Mouse (Mus musculus): ENCODE measurements around the gene Gm45799. TPM values are rescaled to one million over a fixed set of nuclear protein-coding genes. Genes with fewer than 3 reads are reported as not detected.

The Gm45799 gene
- 6.9 and 14.7 TPM in 2 replicates for polyA plus RNA-seq (2015; fragmentation: Nextera tagmentation; extraction: Ambion mirVana)

DNA sequence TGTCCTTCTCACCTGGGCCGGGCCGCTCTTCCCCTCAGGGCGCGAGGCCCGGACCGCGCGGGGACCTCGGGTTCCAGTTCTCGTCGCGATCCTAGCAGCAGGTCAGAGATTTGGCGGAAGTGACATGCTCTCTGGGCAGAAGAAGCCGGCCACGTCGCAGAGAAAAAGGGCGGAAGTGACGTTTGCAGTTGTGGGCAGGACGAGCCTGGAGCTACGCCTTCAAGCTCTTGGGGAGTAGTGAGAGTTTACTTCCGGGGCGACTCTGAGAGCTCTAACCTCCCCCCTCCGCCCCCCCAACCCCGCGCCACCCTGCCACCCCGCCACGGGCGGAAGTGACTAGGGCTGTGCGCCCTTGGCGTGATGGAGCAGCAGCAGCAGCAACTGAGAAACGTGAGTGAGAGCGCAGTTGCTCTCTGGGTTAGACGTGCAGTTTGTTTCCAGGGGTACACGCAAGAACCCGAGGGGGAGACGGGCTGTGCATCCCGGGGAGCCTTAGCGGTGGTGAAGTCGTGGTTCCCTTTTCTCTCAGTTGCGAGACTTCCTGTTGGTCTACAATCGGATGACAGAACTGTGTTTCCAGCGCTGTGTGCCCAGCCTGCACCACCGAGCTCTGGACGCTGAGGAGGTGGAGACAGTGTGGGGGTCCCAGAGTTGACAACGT is at the start of gene Gm45799, which contains the start of gene Arfip2:
Gm45799 (plus strand) TSS at position 320 of the 661 bp plus-strand sequence.
Arfip2 (minus strand) TSS at position 184 of the 661 bp plus-strand sequence.
- Histone ChIP-seq H3K27me3 (no peaks in the 10 kb centered on the region), H3K36me3 (peaks cover 28% of the 10 kb centered on the region), H3K4me2 (replicated peaks) (peak within 1 kb of the TSS; percentile 93), H3K4me1 (peaks cover 24% of the 10 kb centered on the region), H3K27ac (replicated peaks) (peak within 1 kb of the TSS; percentile 80), H3K9ac (replicated peaks) (peak within 1 kb of the TSS; percentile 79), H3K4me3 (peak within 1 kb of the TSS; percentile 55), H3K9me3 (no peaks in the 10 kb centered on the region)
- under 1% methylated on average over 45 of the region's 45 CpGs for WGBS
- peak; percentile 96 for ATAC-seq (replicated peaks)

GRCm38 (mm10) chr7:105602860-105603623 is 37.3 kb upstream of the Gm45799 start:
- WGBS = 35% methylated on average over 9 of the region's 9 CpGs
- Histone ChIP-seq H3K4me3 (no peak overlapping the region), H3K4me2 (replicated peaks) (no peak overlapping the region), H3K4me1 (no peaks in the 10 kb centered on the region), H3K9ac (replicated peaks) (no peak overlapping the region), H3K36me3 (no peaks in the 10 kb centered on the region), H3K27ac (replicated peaks) (no peak overlapping the region), H3K9me3 (no peaks in the 10 kb centered on the region), H3K27me3 (no peaks in the 10 kb centered on the region)
- ATAC-seq (replicated peaks) = 0 out of 2 replicates have a peak, but pooled peaks have one; percentile 41

DNA sequence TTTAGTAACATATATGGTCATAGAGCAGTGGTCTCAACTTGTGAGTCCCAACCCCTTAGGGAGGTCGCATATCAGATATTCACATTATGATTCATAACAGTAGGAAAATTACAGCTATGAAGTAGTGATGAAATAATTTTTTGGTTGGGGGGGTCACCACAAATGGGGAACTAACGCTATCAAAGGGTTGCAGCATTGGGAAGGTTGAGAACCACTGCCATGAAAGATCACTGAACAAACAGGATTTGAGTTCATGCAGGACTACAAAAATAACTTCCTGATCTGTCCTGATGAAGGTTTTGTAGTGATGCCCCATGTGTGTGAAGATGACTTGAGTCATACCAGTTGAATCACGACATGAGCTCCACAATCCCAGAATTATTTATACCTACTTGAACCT is 31.9 kb upstream of the Gm45799 start:
- 86% methylated on average over 3 of the region's 3 CpGs for WGBS
- H3K9me3 ChIP-seq = no peaks in the 10 kb centered on the region
- H3K9ac ChIP-seq (replicated peaks) = no peak overlapping the region
- no peaks in the 10 kb centered on the region for H3K27me3 ChIP-seq
- H3K4me3 ChIP-seq = no peak overlapping the region
- no peak for ATAC-seq (replicated peaks)
- peaks cover 38% of the 10 kb centered on the region for H3K36me3 ChIP-seq
- H3K4me1 ChIP-seq = no peaks in the 10 kb centered on the region
- no peak overlapping the region for H3K4me2 ChIP-seq (replicated peaks)
- H3K27ac ChIP-seq (replicated peaks) = no peak overlapping the region

DNA sequence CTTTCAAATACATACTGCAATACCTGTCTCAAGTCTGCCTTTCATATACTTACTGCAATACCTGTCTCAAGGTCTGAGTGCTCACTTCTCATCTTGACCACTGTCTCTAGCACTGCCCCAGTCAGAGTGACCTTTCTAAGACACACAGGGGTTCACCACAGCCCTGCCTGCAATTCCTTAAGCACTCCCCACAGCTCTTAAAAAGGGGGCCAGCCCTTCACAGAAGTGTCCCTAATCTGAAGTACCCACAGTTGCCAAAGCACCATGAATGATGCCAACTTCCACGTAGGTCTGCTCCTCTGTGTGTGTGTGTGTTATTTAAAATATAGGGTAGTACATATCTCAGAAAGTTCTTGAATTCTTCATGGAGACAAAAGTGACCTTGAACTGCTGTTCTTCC is 28.6 kb upstream of the Gm45799 start:
- Histone ChIP-seq H3K4me3 (no peak overlapping the region), H3K27ac (replicated peaks) (no peak overlapping the region), H3K4me1 (no peaks in the 10 kb centered on the region), H3K27me3 (no peaks in the 10 kb centered on the region), H3K9ac (replicated peaks) (no peak overlapping the region), H3K4me2 (replicated peaks) (no peak overlapping the region), H3K9me3 (no peaks in the 10 kb centered on the region), H3K36me3 (peaks cover 70% of the 10 kb centered on the region)
- ATAC-seq (replicated peaks) = no peak
- 87% methylated on average over 1 of the region's 1 CpGs for WGBS

DNA sequence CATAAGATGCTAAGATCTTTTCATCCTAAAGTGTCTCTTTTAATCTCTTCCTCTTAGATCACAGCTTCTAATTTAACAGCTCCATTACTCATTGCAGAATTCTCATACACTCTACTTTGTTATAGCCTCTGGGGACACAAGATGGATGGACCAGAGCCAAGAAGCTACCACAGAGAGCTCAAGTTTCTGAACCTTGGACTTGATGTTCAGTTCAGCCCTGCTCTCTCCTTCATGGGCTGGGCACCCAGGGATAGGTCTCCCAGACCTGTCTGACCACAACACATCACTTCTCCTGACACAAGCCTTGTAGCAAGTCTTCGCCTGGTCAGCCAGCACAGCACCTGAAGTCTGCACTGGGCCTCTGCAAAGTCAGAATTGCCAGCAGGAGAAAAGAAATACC is 26.0 kb upstream of the Gm45799 start:
- 96% methylated on average over 1 of the region's 1 CpGs for WGBS

GRCm38 (mm10) chr7:105615720-105616119 is 24.6 kb upstream of the Gm45799 start:
- Histone ChIP-seq H3K4me1 (no peaks in the 10 kb centered on the region), H3K9me3 (no peaks in the 10 kb centered on the region), H3K36me3 (peaks cover 99% of the 10 kb centered on the region), H3K4me2 (replicated peaks) (no peak overlapping the region), H3K9ac (replicated peaks) (no peak overlapping the region), H3K4me3 (no peak overlapping the region), H3K27me3 (no peaks in the 10 kb centered on the region), H3K27ac (replicated peaks) (no peak overlapping the region)
- 86% methylated on average over 1 of the region's 1 CpGs for WGBS
- no peak for ATAC-seq (replicated peaks)

More for the DNA sequence above, 26.0 kb upstream of the Gm45799 start:
- Histone ChIP-seq H3K9ac (replicated peaks) (no peak overlapping the region), H3K4me1 (no peaks in the 10 kb centered on the region), H3K4me2 (replicated peaks) (no peak overlapping the region), H3K27ac (replicated peaks) (no peak overlapping the region), H3K27me3 (no peaks in the 10 kb centered on the region), H3K4me3 (no peak overlapping the region), H3K36me3 (peaks cover 96% of the 10 kb centered on the region), H3K9me3 (no peaks in the 10 kb centered on the region)
- no peak for ATAC-seq (replicated peaks)

- no peak overlapping the region for H3K27ac ChIP-seq (replicated peaks)
- H3K27me3 ChIP-seq = no peaks in the 10 kb centered on the region
- ATAC-seq (replicated peaks) = no peak
- 93% methylated on average over 6 of the region's 6 CpGs for WGBS
- peaks cover 99% of the 10 kb centered on the region for H3K36me3 ChIP-seq
- no peak overlapping the region for H3K4me3 ChIP-seq
- H3K9ac ChIP-seq (replicated peaks) = no peak overlapping the region
- H3K9me3 ChIP-seq = no peaks in the 10 kb centered on the region
- H3K4me1 ChIP-seq = no peaks in the 10 kb centered on the region
- no peak overlapping the region for H3K4me2 ChIP-seq (replicated peaks)
Observed at GRCm38 (mm10) chr7:105616561-105616960, 23.8 kb upstream of the Gm45799 start.

GRCm38 (mm10) chr7:105617810-105618209 is 22.5 kb upstream of the Gm45799 start:
- no peak for ATAC-seq (replicated peaks)
- H3K9ac ChIP-seq (replicated peaks) = no peak overlapping the region
- H3K4me1 ChIP-seq = no peaks in the 10 kb centered on the region
- no peaks in the 10 kb centered on the region for H3K9me3 ChIP-seq
- no peak overlapping the region for H3K4me2 ChIP-seq (replicated peaks)
- no peak overlapping the region for H3K27ac ChIP-seq (replicated peaks)
- H3K4me3 ChIP-seq = no peak overlapping the region
- H3K27me3 ChIP-seq = no peaks in the 10 kb centered on the region
- WGBS = 96% methylated on average over 22 of the region's 22 CpGs
- peaks cover 99% of the 10 kb centered on the region for H3K36me3 ChIP-seq

GRCm38 (mm10) chr7:105619701-105620100 is 20.7 kb upstream of the Gm45799 start:
- Histone ChIP-seq H3K27ac (replicated peaks) (no peak overlapping the region), H3K36me3 (peaks cover 95% of the 10 kb centered on the region), H3K4me1 (no peaks in the 10 kb centered on the region), H3K9me3 (no peaks in the 10 kb centered on the region), H3K4me3 (no peak overlapping the region), H3K4me2 (replicated peaks) (no peak overlapping the region), H3K9ac (replicated peaks) (no peak overlapping the region), H3K27me3 (no peaks in the 10 kb centered on the region)
- ATAC-seq (replicated peaks) = no peak
- WGBS = 78% methylated on average over 3 of the region's 3 CpGs

DNA sequence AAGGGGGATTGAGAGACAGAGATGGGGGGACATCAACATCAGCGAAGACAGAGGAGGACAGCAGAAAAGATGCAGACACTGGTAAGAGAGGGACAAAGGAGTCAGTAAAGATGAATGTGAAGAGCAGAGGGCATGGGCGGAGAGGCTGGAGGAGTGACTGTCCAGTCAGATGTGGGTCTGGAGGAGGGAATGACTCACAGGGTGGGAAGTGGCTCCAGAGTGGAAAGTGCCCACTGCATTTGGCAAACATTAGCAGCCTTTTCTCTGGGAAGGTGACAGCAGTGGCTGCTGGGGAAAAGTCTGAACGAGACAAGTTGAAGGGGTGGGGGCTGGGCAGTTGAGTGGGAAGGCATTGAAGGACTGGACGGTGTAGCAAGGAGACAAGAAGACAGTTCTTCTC is 19.3 kb upstream of the Gm45799 start:
- 83% methylated on average over 4 of the region's 4 CpGs for WGBS
- ATAC-seq (replicated peaks) = no peak
- H3K36me3 ChIP-seq = peaks cover 88% of the 10 kb centered on the region

DNA sequence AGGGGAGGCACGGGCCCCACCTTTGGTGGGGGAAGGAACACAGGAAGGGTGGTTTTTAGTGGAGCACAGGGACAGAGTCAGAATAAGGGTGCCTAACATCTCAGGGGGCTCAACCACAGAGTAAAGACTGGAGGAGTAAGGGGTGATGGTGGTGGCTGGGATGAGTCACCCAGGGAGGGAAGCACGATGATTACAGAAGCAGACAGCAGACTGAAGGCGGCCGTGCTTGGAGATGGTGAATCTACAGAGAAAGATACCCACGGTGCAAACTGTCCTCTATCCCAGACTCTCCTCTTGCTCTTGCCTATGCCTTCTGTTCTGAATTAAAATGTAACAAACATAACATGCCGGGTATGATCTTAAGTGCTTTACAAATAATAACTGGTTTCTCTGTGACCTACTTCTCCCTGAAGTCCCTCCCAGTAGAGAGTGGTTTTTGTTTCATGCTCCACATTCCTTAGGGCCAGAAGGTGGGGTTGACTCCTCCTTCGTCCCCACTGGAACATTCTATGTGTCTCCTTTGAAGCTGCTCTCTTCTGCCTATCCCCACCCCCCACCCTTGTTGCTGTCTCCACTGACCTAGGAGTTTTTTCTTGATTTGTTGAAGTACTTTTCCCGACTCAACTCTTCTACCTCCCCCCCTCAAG is 18.6 kb upstream of the Gm45799 start:
- Histone ChIP-seq H3K27me3 (no peaks in the 10 kb centered on the region), H3K27ac (replicated peaks) (no peak overlapping the region), H3K36me3 (peaks cover 81% of the 10 kb centered on the region), H3K9ac (replicated peaks) (no peak overlapping the region), H3K4me1 (no peaks in the 10 kb centered on the region), H3K4me3 (no peak overlapping the region), H3K9me3 (no peaks in the 10 kb centered on the region), H3K4me2 (replicated peaks) (no peak overlapping the region)
- no peak for ATAC-seq (replicated peaks)
- WGBS = 83% methylated on average over 8 of the region's 8 CpGs

More for the DNA sequence above, 19.3 kb upstream of the Gm45799 start:
- H3K4me2 ChIP-seq (replicated peaks) = no peak overlapping the region
- H3K4me3 ChIP-seq = no peak overlapping the region
- no peak overlapping the region for H3K27ac ChIP-seq (replicated peaks)
- H3K9ac ChIP-seq (replicated peaks) = no peak overlapping the region
- no peaks in the 10 kb centered on the region for H3K4me1 ChIP-seq
- H3K27me3 ChIP-seq = no peaks in the 10 kb centered on the region
- H3K9me3 ChIP-seq = no peaks in the 10 kb centered on the region

DNA sequence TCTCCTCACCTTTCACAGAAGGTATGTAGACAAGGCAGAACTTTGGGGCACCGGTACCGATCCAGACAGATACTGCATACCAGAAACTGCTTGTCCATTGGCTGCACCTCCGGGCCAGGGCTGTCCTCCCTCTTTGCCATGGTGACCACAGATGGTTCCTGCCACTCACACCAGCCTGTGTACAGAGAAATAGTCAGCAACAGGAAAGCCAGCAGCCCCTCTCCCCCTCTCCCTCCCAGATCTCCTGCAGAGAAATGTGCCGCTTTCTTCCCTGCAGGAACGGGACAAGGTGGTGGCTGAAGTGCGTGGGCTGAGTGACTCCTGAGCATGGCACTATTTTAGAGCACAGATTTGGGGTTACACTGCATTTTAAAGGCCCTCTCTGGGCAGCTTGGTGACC is 15.0 kb upstream of the Gm45799 start:
- peaks cover 44% of the 10 kb centered on the region for H3K36me3 ChIP-seq
- H3K4me3 ChIP-seq = no peak overlapping the region

More for the DNA sequence above, 15.0 kb upstream of the Gm45799 start:
- no peaks in the 10 kb centered on the region for H3K27me3 ChIP-seq
- no peak overlapping the region for H3K4me2 ChIP-seq (replicated peaks)
- no peak overlapping the region for H3K9ac ChIP-seq (replicated peaks)
- H3K9me3 ChIP-seq = no peaks in the 10 kb centered on the region
- no peak overlapping the region for H3K27ac ChIP-seq (replicated peaks)
- 83% methylated on average over 6 of the region's 6 CpGs for WGBS
- ATAC-seq (replicated peaks) = no peak
- peaks cover 14% of the 10 kb centered on the region for H3K4me1 ChIP-seq

Measured in forebrain, embryonic 15.5 days (tissue).